Mouse (Mus musculus) urinary bladder, adult 18-20 months (tissue): ENCODE measurements around the gene Ube2h.

Experiments used
- DNase-seq, 2 experiments: peaks; one replicate each; pipeline ENCODE4 v3.0.0; 2022; ENCODE audit warnings: low spot score in 2 of 2, mixed read lengths in 2 of 2

The Ube2h gene

DNA sequence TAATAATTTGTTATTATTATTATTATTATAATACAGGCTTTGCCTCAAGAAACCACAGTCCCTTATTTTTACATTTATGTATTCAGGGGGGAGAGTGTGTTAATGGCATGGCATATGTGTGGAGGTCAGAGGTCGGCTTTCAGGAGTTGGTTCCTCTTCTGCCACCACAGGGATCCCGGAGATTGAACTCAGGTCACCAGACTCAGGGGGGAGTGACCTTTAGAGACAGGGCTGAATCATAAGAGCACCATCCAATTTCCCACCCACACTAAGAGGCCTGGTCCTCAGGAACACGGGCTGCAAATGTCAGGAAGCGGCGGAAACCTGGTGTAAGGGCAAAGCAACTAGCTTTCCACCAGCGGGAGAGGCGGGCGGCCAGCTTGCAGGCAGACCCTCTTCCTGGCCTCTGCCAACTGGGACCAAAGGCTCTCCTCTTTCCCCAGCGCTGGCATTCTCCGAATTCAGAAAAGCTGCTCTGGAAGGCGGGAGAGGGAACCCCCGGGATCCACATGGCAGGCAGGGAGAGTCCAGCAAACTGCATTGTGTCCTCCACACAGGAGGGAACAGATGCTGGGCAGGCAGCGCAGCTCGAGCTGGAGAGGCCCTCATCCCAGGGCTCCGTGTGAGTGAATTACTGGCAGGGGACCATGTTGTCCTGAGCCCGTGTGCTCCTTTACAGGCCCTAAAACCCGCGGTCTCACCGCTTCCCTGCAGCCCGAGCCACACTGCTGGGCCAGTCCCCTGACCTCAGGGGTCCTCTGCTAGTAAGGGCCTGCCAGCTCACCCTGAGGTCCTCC, 99.8 kb downstream of the Ube2h start:
- DNase-seq: no peak

DNA sequence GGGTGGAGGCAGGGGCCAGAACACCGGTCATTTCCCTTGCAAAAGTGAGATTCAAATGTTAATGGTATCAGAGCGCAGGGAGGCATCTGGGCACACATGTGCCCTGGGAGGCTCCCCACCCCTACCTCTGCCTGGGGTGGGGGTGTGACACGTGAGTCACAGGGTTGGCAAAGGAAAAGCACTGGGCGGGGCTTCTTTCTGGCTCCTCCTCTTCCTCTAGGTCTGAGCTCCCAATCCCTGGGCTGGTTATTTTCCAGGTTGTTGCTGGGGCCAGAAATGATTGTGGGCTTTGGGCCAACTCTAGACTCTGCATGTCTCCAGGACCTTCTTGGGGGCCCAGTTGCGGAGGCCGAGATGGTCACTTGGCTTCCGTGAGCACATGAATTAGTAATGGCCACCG, 108.2 kb downstream of the Ube2h start:
- DNase-seq: no peak

DNA sequence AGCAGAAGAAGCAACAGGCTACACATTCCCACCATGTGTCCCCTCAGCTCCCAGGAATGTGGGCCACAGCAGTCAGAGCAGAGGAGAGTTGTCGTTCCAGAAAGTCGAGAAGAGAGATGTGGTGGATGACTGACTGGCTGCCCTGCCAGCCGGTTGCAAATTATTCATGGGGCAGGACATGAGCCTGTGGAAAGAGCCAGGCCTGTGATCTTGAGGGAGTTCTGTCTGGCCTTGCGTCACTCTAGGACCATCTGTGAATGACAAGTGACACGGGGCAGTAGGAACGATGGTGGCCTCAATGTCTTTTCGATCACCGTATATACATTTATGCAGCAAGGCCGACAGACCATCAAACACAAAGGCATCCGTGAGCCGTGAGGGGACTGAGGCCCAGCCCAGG, 108.7 kb downstream of the Ube2h start:
- no peak for DNase-seq

DNA sequence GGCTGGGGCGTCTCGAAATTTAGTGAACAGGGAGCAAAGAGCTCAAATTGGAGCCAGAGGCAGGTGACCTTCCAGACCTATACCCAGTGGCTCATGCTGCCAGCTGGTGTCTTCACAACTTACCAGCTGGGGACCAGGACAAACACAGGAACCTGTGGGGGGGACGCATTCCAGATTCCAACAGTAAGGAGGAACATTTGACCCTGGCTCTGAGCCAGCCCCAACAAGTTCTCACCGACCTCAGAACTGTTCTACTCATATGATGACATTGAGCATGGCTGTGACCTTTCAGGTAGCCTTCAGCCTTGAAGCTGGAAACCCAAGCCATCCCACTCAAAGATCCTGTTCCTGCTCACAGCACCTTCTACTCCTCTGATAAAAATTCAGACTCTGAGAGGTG, 120.7 kb downstream of the Ube2h start:
- no peak for DNase-seq

DNA sequence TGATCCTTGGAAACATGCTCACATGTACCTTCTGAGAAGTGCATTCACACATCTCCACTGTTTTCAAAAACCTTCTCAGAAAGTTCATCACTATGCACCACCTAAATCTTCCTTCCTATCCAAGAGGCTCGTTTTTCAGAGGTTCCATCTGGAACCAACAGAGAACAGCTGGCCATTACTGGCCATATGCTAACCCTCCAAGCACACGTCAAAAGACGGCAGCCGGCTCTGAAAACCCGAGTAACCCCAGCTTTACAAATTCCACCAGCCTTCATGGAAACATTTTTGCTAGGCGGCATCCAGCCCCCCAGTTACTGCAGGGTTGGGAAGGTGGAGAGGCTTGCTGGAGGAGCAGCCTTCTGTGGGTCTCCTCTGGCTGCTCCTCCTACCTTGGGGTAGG, 122.3 kb downstream of the Ube2h start:
- DNase-seq: no peak

DNA sequence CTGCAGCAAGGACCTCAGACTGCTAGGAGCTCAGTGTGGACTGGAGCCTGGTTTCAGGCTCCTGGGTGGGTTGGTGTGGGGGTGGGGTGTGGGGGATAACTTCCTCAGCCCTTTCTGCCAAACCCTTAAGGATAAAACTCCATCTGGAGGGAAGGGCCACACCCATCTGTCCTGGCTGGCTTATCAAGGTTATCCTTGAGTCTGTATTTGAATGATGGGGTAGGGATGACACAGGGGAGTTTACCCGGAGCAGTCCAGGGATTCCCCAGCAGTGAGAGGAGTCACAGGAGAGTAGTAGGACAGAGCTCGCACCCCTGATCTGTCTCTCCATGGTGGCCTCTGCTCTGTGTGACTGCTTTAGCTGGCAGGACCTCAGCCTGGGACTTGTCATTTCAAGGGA, 124.0 kb downstream of the Ube2h start:
- DNase-seq: no peak

DNA sequence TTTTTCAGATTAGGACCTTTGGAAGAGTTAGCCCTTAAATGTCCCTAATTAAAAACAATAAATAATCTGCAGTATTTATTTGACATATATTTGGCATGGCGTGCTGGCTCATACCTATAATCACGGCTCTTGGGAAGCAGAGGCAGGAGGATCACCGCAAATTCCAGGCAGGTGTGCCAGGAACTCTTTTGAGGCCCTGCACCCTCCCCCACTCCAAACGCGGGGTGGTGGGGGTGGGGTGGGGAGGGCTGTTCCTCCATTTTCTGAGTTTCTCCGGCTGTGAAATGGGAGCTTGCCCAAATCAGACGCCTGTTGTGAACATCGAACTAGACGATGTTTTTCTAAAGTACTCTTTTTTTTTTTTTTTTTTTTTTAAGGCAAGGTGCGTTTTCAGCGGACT, 125.3 kb downstream of the Ube2h start:
- DNase-seq: no peak

DNA sequence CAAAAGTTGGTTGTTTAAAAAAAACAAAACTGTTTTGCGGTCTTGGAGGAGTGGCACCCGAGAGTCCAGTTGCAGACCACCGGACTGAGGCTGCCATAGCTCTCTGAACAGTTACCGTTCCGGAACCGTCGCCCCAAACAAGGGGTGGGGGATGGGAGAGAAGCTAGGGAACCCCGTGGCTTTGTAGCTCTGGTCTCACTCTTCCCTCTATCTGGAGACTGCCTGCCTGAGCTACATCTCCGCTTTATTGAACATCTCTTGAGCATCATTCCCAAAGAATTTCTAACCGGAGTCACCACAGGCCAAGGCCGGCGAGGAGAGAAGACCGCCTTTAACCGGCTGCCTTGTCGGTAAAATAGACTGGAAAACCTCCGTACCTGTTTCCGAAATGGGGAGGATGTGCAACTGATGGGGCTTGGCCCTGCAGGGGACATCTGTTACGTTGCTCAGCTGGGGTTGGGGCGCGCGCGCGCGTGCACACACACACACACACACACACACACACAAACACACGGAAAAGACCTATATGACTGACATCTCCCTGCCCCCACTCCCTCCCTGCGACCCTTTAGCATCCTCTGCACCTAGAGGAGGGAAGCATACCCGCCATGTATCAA, 126.2 kb downstream of the Ube2h start:
- DNase-seq: no peak

DNA sequence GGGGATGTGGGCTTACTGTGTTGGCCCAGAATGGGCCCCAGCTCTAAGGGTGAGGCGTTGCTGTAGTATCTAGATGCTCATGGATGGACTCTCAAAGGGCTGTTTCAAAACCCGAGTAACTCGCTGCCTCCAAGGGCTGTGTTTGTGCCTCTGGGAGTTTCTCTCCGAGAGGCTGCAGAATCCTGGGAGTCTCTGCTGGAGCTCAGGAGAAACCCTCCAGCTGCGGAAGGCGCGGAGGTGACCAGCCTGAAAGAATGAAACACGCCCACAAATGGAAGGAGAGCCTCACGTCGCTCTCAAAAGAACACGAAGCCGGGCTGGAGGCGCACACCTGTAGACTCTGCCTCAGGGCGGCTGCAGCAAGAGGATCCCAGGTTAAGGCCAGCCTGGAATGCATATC, 127.0 kb downstream of the Ube2h start:
- peak in 1 of 2 experiments; percentile 15 for DNase-seq

DNA sequence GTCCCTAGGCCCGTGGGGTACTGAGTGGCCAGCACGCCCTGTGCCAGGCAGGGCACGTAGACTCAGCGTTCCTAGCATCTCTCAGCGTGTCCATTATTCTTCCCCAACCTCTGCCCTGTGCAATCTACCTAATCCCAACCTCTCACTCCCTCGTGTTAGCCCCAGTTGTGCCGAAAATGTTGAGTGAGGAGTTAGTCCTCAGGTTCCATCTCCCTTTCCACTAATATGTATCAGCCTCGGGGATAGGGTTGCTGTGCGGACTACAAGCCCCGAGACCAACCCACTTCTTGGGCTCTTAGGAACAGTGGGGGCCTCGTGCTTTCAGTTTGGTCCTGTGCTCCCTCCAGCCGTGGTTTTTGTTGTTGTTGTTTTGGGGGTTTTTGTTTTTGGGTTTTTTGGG, 127.8 kb downstream of the Ube2h start:
- DNase-seq: no peak

DNA sequence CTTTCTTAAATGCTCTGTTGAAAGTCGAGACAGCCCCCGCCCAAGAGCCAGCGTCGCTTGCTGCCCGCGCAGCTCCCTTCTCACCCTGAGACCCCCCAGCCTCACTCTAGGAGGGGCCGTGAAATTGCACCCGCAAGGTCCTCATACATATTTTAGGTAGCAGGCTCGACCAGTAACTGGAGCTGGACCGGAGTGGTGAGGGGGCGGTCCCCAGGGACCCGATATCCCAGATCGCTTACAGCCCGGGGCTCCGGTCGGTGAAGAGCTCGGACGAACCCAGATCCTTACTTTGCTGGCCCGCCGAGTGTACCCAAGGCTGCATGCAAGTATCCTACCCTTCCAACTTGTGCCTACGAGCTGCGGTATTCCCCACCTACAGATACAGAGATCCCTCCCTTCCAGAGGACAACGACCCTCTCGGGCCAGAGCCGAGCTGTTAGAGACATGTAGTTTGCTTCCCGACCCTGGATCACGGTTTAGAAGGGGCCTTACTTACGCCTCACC, 128.4 kb downstream of the Ube2h start:
- peak in 1 of 2 experiments; percentile 30 for DNase-seq

DNA sequence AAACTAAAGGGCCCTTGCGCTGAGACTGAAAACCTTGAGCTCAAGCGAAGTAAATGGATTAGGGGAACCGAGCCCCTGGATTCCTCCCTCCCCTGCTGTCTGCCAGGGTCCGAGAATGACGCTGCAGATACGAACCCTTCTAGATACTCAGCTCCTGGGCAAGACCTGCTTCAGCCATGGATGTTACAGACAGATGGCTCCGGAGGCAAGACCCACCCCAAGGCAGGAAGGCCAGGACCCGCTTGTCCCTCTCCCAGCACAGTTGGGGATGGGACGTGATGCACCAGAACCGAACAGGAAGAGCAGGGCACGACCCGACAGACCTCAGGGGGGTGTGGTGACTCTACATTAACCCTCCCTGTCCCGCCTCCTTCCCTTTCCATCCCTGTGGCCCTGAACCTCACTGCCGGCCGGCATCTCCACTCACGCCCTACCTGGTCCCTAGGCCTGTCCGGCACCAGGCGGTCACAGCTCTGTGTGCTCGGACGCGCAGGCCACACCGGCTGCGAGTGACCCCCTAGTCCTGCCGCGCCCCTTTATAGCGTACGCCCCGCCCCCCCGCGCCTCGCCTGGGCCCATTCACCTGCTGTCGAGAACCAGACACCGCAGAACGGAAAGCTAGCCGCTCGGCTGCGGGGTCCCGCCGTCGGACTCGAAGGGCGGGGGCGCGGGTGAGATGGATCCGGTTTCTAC, 129.0 kb downstream of the Ube2h start:
- DNase-seq: peak in 1 of 2 experiments; percentile 31

DNA sequence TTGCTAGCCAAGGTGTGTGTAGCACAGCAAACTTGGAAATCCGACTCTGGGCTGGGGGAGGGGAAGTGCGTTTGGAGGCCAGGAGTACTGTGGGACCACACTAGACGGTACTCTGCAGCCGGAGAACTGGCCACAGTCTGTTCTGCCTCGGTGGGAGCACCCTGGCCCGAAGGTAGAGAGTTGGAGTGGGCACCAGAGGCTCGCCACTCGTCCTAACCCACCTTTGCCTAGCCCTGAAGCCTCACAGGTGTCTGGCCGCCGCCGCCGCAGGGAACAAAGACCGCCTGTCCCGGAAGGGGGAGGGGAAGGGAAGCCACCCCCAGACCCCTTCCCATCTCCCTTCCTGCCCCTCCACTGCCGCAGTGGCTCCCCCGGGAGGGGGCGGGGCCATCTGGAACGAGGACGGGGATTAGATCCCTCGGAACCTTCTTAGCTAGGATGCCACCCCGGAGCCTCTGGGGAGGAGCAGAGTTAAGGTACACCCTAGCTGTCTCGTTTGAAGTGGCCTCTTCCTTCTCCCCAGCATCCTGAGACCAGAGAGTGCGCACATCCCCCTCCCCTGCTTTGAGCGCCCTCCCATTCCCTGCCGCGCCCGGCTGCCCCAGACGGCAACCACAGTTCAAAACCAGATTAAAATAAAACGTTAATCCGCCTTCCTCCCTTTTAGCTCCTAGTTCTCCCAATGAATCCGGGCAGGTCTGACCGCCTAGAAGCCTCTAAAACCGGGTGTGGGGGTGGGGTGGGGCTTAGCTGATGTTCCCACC, 129.7 kb downstream of the Ube2h start:
- peak in 1 of 2 experiments; percentile 65 for DNase-seq

DNA sequence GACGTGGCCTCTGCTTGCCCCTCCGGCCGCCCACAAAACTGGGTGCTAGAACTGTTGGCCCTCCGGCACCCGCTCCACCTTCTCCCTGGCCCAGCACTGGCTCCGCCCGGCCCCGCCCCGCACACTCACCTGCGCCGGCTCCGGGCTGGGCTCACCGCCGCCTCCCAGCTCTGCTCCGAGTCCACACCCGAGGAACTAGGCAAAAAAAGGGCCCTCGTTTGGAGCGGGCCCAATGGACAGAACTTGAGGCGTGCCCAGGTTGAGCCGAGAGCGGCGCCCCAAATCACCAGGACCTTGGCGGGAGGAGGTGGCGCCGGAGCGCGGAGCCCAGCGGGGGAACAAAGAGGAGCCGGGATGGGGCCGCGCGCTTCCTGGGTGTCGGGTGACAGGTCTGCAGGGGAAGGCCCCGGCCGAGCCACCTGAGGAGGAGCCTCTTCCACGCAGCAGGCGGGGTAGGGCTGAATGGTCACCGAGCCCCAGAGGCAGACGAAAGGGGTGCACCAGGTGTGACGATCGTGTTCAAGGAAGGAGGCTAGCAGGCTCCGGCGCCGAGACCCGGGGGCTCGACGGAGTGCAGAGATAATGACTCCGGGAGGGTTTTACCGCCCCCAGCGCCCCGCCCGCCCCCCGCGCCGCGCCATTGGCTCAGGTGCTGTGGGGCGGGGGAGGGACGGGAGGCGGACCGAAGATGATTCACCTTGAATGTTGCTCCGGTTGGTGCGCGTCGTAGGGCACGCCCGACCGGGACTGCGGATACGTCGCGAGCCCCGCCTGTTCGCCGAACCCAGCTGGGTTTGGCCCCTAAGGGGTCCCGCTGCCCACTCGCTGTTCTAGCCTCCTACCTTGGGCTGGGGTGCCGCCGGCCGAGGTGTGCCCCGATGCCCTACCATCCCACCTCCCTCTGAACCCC, 130.5 kb downstream of the Ube2h start:
- DNase-seq: peak; percentile 57 to 86

DNA sequence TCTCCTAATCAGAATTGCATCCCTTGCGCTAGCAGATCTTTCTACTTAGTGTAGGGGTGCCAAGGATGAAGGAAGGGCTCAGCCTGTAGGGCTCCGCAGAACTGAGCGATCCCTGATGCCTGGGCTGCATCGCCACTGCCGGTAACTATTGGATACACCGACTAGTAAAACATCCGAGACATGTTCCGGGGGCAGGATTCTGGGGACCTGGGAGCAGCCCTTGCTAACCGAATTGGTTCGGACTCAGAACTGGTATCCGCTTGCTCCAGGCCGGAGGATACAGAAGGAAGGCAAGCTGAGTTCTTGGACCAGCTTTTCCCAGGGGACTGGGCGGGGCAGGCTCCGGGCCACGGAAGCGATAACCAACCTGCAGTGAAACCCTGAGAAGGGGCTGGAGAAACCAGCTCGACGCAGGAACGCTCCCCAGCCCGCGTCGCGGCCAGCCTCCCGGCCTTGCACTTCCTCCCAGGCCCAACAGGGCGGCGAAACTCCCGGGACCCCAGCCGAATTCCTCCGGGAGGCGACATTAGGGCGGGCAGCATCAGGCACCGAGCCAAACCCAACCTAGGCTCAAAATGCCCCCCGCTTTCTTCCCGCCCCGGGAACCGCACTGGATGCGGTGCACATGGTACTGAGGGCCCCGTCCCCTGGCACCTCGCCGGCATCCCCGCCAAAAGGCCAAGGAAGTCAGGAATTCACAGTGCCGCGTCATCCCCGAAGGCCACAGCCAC, 131.4 kb downstream of the Ube2h start:
- peak in 1 of 2 experiments; percentile 21 for DNase-seq

DNA sequence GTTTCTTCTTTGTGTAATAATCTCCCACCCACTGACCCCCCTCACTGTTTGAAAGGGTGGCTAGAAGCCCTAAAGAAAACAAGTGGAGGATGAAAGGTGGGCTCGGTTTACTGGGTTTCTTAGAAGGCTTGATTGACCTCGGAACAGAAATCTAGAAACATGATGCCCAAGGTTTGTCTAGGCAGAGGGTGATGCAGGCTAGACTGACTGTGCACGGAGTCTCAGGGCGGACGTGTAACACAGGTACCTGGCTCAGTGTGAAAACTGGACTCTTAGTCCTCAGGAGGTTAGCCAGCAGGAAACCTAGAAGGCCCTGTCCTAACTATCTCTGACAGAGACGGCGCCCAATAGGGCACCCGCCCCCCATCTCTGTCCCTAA, 131.9 kb downstream of the Ube2h start:
- DNase-seq: no peak

DNA sequence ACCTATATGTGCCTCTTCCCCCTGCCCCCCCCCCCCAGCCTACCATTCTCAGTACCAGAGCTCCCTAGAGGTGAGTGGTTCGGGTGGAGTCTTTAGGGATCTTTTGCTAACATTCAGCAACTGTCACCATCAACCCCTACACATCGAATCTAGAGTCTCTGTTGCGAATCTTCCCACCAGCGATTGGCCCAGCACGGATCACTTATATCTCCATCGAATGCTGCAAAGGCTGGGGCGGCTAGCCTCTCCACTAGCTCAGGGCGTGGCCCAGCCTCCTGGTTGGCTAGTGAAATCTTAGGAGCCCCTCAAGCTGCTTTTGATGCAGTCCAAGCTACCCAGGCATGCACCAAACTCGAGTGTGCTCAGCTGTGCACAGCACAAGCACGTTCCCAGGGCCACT, 132.4 kb downstream of the Ube2h start:
- DNase-seq: no peak

DNA sequence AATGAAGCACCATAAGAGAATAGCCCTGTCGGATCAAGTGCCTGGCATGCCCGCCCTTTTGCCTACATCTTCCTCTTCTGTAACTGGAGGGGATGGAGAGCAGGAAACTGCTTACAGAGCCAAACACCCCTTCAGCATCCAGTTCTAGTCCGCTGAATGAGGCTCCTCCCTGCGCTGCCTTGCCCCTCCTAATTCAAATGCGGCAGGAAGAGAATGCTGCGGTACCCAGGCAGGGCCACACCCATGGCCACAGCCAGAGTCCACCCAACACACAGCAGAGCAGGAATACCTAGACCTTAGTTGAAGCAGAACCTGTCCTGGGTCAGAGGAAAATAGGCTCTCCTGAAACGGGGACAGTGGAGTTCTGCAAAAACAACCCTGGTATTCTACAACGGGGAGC, 133.1 kb downstream of the Ube2h start:
- no peak for DNase-seq

DNA sequence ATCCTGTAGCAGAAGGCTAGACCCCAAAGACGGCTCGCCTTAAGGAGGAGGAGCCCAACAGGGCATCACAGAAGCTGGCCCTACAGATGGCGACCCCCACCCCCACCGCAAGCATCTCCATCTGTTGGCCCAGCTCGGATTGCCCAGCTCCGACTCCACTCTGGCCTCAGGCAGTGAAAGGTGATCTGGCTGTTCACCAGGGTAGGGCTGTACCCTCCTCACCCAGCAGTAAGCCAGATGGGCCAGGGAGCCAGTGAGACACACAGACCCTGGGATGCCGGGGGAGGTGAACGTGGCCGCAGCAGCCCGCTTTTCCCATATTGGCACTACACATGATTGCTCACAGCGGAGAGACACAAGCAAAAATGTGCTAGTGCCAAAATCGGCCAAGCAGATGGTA, 135.2 kb downstream of the Ube2h start:
- no peak for DNase-seq

DNA sequence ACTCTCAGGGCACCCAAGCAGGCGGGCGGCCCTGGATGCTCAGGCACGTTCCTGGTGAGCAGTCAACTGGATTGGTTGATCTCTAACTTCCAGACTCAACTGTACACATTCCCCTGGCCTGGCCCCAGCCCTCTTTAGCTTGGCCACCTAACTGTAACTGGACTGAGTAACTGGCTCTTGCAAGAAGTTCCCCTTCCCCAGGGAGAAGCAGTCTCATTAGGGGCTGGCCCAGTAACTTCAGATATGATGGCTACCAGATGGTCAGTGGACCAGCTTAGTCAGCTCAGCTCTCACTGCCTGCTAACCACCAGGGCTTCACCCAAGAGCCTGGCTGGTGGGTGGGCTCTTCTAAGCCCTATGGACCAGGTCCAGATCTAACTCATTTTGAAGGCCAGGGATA, 136.1 kb downstream of the Ube2h start:
- DNase-seq: no peak
